Mouse (Mus musculus) R1 (cell line): ENCODE data around the gene Sec14l3.
"Not testable (repeated sequence)": the region's sequence is repeated elsewhere in the genome, so short reads cannot be mapped to it uniquely, and the experiment has no call there.

Experiments
- DNase-seq: peaks from one replicate; pipeline ENCODE4 v3.0.0-alpha.2; 2018; ENCODE audit warnings: low read depth, low spot score

The Sec14l3 gene

DNA sequence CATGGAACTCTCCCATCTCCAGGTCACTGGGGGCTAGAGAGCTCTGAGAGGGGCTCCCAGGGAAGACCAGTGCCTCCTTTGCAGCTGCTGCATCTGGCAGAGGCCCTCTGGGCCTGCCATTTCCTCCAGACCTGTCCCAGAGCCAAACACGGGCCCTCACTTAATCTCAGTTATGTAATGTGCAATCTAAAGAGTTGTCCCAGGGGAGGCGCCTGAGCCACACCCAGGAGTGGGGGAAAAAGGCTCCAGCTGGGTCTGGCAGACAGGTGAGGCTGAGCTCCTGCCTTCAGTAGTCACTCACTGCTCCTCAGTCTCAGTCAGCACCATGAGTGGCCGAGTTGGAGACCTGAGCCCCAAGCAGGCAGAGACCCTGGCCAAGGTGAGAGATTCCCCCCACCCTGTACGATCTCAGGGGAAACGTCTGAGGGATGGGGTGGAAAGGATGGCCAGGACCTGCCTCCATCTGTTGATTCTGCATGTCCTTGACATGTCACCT is at the start of gene Sec14l3:
TSS of gene Sec14l3 (plus strand) at position 215 of the 496 bp plus-strand sequence.
- DNase-seq = no peak

DNA sequence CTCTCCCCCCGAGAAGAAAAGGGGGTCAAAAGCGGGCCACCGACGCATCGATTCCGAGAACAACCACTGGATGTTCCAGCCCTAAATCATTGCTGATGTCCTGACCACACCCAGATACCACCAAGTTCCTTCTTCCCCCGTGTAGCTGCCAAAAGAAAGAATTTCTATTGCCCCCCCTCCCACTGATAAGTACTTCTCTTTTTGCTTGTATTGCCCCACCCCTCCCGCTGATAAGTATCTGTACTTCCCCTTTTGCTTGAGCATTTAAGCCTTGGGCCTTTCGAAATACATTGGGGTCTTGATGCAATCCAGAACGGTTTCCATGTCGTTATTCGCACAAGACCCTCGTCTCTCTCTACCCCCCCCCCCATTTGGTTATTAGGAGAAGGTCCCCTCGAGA is 48.8 kb upstream of the Sec14l3 start:
- DNase-seq = not testable (repeated sequence)

GRCm38 (mm10) chr11:4022111-4022510 is 42.5 kb upstream of the Sec14l3 start:
- DNase-seq = not testable (repeated sequence)

DNA sequence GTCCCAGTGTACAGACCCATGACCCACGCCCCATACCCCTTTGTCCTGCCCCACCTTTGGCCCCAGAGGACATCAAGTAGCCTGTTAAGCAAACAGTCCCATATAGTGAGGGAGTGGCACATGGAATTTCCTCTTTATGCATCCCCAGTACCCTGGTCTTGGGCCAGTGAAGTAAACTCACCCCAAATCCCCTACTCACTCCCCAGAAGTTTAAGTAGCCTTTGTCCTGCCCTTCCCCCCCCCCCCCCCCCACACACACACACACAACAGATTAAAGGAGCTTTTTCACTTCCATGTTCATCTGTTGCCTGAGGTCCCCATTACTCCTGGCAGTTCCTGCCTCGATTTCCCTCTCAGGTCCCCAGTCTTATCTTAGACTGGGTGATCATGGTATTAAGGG is 41.3 kb upstream of the Sec14l3 start:
- no peak for DNase-seq

DNA sequence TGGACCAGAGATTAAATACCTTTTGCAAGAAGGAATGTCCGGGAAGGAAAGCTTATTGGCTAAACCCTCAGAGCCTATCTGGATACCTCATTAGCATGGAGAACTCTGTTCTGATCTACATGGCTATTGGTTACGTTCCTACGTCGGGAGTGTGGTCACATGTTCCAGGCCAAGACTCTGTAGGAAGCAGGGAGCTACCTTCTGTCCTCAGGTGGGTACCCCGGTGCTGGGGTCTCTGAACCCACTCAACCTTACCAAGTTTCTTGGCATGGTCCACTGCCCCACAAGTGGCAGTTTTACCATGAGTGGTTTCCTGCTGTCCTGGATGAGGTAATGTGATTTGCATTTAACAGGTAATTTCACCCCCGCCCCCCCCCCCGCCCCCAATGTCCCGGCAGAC is 37.6 kb upstream of the Sec14l3 start:
- no peak for DNase-seq

- no peak for DNase-seq
Observed at GRCm38 (mm10) chr11:4027561-4028334, 36.9 kb upstream of the Sec14l3 start.

- peak; percentile 73 for DNase-seq
Observed at GRCm38 (mm10) chr11:4029343-4029742, 35.3 kb upstream of the Sec14l3 start.

DNA sequence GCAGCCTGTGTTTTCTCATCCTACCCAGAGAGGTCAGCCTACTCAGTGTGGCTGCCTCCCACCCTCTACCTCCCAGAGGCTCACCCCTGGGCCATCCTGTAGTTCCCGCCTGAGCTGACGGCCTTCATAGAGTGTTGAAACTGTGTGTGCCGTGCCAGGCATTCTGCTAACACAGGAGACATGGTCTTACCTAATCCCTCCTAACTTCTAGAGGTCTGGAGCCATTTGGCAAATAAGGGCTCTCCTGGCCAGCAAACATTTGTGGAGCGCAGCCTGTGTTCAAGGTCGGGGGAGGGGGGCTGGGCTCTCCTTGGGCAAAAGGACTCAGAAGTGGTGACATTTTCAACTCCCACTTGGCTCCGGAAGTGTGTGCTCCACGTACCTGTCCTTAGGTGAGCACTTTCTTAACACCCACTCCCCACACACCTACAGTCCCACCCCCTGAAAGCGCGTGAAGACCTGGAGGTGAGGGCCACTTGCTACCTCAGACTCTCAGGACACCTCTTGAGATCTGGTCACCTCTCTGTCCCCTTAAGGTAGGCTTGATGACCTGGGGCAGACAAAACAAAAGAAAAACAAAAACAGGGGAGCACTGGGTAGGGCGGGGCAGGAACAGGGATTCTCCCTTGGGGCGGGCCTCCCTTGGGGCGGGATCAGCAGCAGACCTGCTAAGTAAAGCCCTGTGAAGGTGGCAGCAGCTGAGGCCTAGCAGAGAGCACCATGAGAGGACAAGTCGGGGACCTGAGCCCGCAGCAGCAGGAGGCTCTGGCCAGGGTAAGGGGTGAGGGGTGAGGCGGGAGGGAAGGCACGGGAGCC is 33.3 kb upstream of the Sec14l3 start, which contains the start of gene Sec14l4:
TSS of gene Sec14l4 (plus strand) at position 337 of the 816 bp plus-strand sequence.
- DNase-seq = peak; percentile 51

- peak; percentile 25 for DNase-seq
Observed at GRCm38 (mm10) chr11:4031961-4032360, 32.7 kb upstream of the Sec14l3 start.

- DNase-seq = no peak
Observed at GRCm38 (mm10) chr11:4033471-4033870, 31.2 kb upstream of the Sec14l3 start.

- DNase-seq = no peak
Observed at GRCm38 (mm10) chr11:4034169-4034568, 30.5 kb upstream of the Sec14l3 start.

- peak; percentile 83 for DNase-seq
Observed at GRCm38 (mm10) chr11:4035116-4035892, 29.3 kb upstream of the Sec14l3 start.

DNA sequence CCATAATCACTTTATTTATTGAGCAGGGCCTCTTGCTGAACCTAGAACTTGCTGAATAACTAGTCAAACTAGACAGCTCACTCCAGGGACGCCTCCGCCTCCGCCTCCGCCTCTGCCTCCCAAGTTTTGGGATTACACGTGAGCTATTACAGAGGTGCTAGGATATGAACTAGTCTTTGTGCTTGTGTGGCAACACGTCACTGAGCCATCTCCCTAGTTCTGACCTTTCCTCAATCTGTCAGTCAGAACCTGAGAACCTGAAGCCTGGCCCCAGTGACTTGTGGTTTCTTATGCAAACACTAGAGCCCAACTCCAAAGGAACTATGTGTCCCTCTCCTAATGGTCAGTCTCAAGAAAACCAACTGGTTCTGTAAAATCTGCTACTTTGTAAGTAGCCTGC is 28.7 kb upstream of the Sec14l3 start:
- DNase-seq = no peak

DNA sequence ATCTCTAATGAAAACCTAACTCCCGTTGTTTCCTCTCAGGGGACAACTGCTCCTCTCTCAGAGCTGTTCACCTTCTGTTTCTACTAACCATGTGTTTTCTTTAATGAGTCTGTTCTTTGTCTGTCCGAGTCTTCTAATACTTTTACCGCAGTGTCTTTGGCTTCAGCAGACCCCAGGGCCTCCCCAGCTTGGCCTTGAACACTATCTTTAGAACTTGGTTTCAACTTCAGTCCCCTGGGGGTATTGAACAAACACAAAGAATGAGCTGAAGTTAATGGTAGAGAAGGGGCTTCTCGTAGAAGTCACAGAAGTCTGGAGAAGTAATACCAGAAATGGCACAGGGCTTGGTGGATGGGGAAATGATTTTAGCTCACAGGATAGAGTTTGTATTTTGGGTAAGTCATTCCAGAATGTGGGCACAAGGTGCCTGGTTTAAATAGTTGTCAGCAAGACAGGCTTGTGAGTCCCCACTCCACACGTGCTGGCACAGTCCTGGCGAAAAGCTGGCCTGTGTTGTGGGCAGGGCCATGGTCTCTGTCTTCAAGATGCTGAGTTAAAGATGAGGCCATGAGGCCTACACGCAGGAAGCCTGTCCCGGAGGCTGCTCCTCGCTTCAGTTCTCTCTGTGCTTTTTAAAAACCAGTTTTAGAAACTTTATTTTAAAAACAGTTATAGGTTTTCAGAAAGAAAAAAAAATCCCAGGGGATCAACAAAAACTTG is 28.1 kb upstream of the Sec14l3 start:
- no peak for DNase-seq

- no peak for DNase-seq
Observed at GRCm38 (mm10) chr11:4039951-4040350, 24.7 kb upstream of the Sec14l3 start.

- no peak for DNase-seq
Observed at GRCm38 (mm10) chr11:4041123-4041625, 23.5 kb upstream of the Sec14l3 start.

- no peak for DNase-seq
Observed at GRCm38 (mm10) chr11:4043081-4043480, 21.6 kb upstream of the Sec14l3 start.

DNA sequence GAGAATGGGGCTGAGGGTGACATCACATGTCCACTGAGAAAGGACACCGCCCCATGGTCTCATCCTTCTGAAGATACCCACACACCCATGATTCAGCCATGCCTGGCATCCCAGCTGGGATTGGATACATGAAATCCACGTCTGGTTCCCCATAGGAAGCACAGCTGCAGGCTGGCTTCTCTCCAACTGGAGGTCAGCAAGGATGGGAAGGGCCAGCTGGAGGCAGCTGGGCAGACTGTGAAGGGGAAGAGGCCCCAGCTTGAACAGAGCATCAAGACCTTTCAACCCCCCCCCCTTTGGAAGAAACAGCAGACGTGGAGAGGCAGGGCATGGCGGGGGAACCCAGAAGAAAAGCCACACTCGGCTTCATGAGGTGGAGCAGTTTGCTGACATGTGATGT is 18.1 kb upstream of the Sec14l3 start:
- DNase-seq = no peak

- DNase-seq = no peak
Observed at GRCm38 (mm10) chr11:4047766-4048165, 16.9 kb upstream of the Sec14l3 start.

DNA sequence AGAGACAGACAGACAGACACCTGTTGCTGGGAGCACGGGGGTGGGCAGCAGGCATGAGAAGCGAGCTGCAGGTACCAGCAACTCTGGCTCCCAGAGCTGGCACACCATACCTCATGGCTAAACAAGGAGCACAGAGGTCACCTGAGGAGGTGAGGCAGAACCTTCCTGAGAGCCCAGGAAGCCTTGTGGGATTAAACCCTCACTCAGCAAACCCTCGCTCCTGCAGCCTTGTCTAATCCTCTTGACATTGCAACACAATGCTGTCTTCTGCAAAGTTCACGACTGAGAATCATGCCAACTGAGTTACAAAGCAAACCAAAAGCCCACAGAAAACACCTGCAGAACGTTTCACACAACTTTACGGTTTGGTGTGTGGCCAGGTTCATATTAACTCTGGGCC is 16.2 kb upstream of the Sec14l3 start:
- no peak for DNase-seq

DNA sequence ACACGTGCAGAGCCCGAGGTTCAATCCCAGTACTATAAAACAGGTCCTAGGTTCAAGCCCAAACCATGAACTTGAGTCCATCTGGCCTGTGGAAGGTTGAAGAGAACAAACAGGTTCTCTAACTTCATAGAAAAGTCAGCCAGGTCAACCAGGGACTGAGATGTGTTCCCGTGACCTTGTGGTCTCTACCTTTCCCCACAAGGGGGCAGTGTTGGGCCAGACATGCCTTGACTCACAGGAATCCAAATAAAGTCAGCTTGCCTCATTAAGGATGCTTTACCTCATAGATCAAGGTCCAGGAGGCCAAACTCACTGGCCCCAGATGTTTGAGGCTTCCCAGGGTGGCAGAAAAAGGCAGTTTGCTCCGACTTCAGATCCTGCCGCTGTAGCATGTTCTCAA is 11.1 kb upstream of the Sec14l3 start:
- peak; percentile 84 for DNase-seq
